Mouse (Mus musculus) olfactory bulb, adult 2 months (tissue): ENCODE measurements around the gene Irf2bpl. TPM values are rescaled to one million over a fixed set of nuclear protein-coding genes. Genes with fewer than 3 reads are reported as not detected.
A peak's percentile ranks its signal among the peaks of the same experiment; 100 is the strongest.

Experiments used
- H3K27ac ChIP-seq: fragments of 200-500 bp; 2 replicates; pipeline ENCODE4 v1.5.1; 2012; ENCODE audit warnings: low read depth, low read length; ENCODE audit not compliant: insufficient read depth
- H3K4me1 ChIP-seq: fragments of 200-500 bp; 2 replicates; pipeline ENCODE4 v1.6.1; 2012; ENCODE audit warnings: low read length; ENCODE audit not compliant: control insufficient read depth, insufficient read depth
- H3K4me3 ChIP-seq: fragments of 200-500 bp; 2 replicates; pipeline ENCODE4 v1.5.1; 2012; ENCODE audit warnings: mild to moderate bottlenecking, low read depth, low read length, moderate library complexity; ENCODE audit not compliant: insufficient read depth
- CTCF ChIP-seq: fragments of 200-500 bp; IDR thresholded peaks from 2 replicates; pipeline ENCODE4 v1.5.1; 2012; ENCODE audit warnings: low read depth, mild to moderate bottlenecking, low read length, moderate library complexity; ENCODE audit not compliant: insufficient read depth
- POLR2A ChIP-seq: fragments of 200-500 bp; IDR thresholded peaks from 2 replicates; pipeline ENCODE4 v1.6.1; 2012; ENCODE audit warnings: mild to moderate bottlenecking, low read depth, low read length, moderate library complexity; ENCODE audit not compliant: insufficient read depth
- WGBS: fragments of 180-500 bp; shearing (Covaris S2); methylation state at CpG from one replicate; pipeline ENCODE4 v1.1.7; 2018; 5-methylcytosine and 5-hydroxymethylcytosine counted together
- polyA plus RNA-seq: library from polyadenylated mRNA; stranded (reverse); fragments of >200 nt; gene quantifications from 2 replicates; pipeline ENCODE4 v1.2.4, GENCODE M21; 2012; ENCODE audit warnings: low replicate concordance; ENCODE audit not compliant: missing spikeins, insufficient read depth, insufficient read length

Irf2bpl gene
- polyA plus RNA-seq, 1 experiment: not detected

DNA sequence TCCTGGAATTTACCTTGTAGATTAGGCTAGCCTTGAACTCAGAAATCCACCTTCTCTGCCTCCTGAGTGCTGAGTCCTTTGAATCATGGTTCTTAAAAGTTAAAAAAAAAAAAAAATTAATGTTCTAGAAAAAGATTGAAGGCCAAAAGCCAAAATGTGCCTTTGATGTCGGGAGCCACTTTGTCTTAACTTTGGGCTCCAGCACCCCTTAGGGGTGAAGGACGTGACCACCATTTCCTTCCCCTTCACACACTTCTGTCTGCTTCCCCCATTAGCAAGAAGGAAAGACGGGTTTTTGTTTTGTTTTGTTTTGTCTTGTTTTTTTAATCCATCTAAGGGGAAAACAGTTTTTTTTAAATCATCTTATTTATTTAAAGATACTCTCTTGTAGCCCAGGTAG, 48.7 kb downstream of the Irf2bpl start:
- TF ChIP-seq POLR2A (no peak), CTCF (no peak)
- no peak overlapping the region for H3K27ac ChIP-seq
- 92% methylated on average over 3 of the region's 3 CpGs for WGBS
- peaks cover 35% of the 10 kb centered on the region for H3K4me1 ChIP-seq
- no peak overlapping the region for H3K4me3 ChIP-seq

DNA sequence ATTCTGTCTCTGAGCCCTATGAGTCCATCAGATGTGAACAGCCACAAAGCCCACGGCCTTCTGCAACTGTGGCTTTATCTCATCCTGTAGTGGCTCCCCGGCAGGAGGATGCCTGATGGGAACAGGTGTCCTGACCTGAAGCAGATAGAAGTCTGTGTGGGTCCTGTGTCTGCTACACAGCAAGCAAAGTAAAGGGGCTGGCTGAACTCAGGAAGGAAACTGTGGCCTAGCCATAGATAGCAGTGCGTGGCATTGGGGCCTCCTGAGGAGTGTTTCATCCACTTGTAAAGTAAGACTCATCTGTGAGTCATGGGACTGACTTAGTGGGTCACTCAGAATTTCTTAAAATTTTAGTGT, 50.2 kb downstream of the Irf2bpl start:
- H3K27ac ChIP-seq: peak overlapping the region; percentile 59
- no peak overlapping the region for H3K4me3 ChIP-seq
- no peak for TF ChIP-seq CTCF
- TF ChIP-seq POLR2A: no peak
- WGBS: 80% methylated on average over 3 of the region's 3 CpGs
- H3K4me1 ChIP-seq: peaks cover 47% of the 10 kb centered on the region

DNA sequence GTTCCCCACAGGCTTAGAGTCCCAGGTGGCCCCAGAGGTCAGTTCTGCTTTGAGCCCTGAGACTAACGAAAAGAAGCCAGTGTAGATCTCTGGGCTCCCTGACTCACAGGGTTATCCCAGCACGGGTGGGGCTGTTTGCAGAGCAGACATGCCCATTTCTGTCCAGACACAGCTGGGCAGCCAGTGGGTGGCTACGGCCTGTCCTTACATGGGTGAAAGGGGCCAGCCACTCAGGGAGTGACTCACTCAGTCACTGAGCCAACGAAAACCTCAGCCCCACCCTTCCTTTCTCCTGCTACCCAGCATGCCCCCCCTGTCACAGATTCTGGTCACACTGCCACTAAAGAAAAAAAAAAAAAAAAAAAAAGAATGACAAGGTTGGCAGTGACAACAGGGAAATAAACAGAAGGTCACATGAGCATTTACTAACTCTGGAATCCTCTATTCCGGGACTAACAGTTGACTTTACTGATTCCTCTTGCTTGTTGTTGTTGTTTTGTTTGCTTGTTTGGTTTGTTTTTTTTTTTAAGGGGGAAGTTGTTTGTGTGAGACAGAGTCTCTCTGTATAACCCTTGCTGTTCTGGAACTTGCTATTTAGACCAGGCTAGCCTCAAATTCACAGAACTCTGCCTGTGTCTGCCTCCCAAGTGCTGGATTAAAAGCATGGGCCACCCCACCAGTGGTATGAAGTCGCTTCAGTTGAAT, 50.7 kb downstream of the Irf2bpl start:
- 41% methylated on average over 6 of the region's 6 CpGs for WGBS
- TF ChIP-seq POLR2A (no peak), CTCF (no peak)
- no peak overlapping the region for H3K4me3 ChIP-seq
- peak overlapping the region; percentile 59 for H3K27ac ChIP-seq
- H3K4me1 ChIP-seq: peaks cover 47% of the 10 kb centered on the region

DNA sequence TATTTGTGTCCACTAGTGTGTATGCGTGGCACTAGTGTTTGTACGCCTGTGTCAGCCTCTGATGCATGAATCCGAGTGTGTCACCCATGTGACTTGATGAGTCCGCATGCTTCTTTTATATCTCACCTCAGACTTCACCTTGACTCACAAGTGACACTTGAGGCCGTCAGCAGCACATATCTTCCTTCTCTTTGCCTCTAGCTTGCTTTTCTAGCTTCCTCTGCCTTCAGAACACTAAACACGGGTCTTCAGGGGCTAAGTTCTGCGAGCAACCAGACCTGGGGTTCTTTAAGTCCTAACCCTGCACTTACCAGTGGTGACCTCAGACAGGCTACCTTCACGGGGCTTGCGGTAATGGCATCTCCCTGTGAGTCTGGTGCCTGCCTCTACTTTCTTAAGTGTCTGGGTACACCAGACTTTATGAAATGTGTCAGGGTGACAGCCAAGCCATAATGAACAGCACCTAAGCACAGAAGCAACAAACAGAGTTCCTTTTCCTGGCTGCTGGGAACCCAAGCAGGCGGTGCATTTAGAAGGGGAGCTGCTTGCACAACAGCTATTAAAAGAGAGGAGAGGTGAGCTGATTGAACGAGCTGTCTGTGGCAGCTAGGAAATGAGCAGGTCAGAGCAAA, 51.9 kb downstream of the Irf2bpl start:
- no peak overlapping the region for H3K27ac ChIP-seq
- no peak for TF ChIP-seq POLR2A
- no peak for TF ChIP-seq CTCF
- WGBS: 66% methylated on average over 11 of the region's 11 CpGs

DNA sequence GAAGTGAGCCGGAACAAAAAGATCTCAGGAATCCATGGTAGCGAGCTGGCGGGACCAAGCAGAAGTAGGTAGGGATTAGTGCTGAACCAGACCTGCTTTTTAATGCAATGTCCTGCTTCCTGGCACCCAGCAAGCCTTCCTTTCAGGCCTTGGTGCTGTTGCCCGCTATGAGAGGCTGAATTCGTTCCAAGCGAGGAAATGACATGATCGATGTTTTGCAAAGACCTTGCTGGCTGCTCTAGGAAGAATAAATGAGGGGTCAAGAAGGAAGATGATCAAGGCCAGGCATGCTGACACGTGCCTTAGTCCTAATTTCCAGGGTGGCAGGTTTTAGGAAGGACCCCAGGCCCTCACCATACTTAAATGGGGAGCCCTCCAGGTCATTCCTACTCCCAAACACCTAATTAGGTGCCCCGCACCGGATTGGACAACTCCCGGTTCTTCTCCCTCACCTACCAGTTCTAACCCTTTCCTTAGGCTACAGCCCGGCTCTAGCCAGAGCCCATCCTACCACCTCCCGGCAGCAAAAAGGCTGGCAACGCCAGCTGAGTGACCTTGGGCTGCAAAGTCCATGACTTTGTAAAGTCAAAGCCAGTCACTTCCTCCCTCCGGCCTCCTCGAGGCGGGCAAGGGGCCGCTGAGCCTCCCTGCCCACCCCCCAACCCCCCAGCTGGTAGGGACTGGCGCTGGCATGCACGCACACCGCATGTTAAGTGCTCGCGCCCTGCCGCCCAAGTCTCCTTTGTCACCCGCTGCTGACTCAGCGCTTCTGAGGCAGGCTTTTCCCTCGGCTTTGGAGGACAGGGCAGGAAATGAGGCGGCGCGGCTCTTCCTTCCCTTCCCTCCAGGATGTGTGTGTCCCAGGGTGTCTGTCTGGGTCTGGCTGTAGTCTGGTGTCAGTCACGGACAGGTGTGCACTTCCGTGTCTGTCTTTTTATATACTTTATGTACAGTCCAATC, 52.7 kb downstream of the Irf2bpl start:
- 30% methylated on average over 32 of the region's 32 CpGs for WGBS
- Histone ChIP-seq H3K27ac (no peak overlapping the region), H3K4me3 (peak overlapping the region; percentile 7; the same call in 1 of the 2 replicates), H3K4me1 (peaks cover 47% of the 10 kb centered on the region)
- TF ChIP-seq POLR2A (no peak), CTCF (no peak)

More for the DNA sequence above, 51.9 kb downstream of the Irf2bpl start:
- Histone ChIP-seq H3K4me3 (no peak overlapping the region), H3K4me1 (peaks cover 47% of the 10 kb centered on the region)

Other genes starting within 250 kb of the Irf2bpl start
- gene Vash1, start 206.1 kb downstream of the Irf2bpl start, polyA plus RNA-seq: not detected in 2 replicates
- not detected in 2 replicates for gene Angel1, start 158.3 kb downstream of the Irf2bpl start, polyA plus RNA-seq
- gene Lrrc74a, start 150.4 kb downstream of the Irf2bpl start, polyA plus RNA-seq: not detected in 2 replicates
- 112 TPM in 1 of 2 replicates, not detected in the other for gene Cipc, start 62.2 kb upstream of the Irf2bpl start, polyA plus RNA-seq
- not detected in 2 replicates for gene Zdhhc22, start 105.6 kb upstream of the Irf2bpl start, polyA plus RNA-seq
- gene Tmem63c, start 136.5 kb upstream of the Irf2bpl start, polyA plus RNA-seq: not detected in 2 replicates
- gene Ngb, start 217.7 kb upstream of the Irf2bpl start, polyA plus RNA-seq: not detected in 2 replicates